Mouse (Mus musculus): ENCODE data around the gene LTO1.

- TF ChIP-seq CTCF (IDR thresholded peaks at IDR 0.05; ENCODE audit: low read depth) (no peak), EP300 (IDR thresholded peaks at IDR 0.05; ENCODE audit: low read depth) (no peak)
These were observed 13.3 kb downstream of the LTO1 start for GRCm38 (mm10) chr7:144928009-144928888.

All from heart, postnatal 0 days (tissue).